Mouse (Mus musculus) MEL (cell line): Measurements from ENCODE around the gene Ergic1. TPM values are rescaled to one million over a fixed set of nuclear protein-coding genes. Genes with fewer than 3 reads are reported as not detected.

Experiments used
- DNase-seq: peaks from one replicate; pipeline ENCODE4 v3.0.0; 2011; ENCODE audit warnings: low read depth, low spot score
- H3K27ac ChIP-seq: 2 replicates; pipeline ENCODE4 v1.5.1; 2012; ENCODE audit warnings: low read depth, mild to moderate bottlenecking, control low read depth, low read length, moderate library complexity; ENCODE audit not compliant: control insufficient read depth
- H3K27me3 ChIP-seq, 2 experiments: fragments of 150-350 bp in 1 of 2; sonication (generic) in 1 of 2; 2 replicates each; pipeline ENCODE4 v1.6.1; 2012; ENCODE audit warnings: low read length in 2 of 2, mild to moderate bottlenecking in 2 of 2, improper control_type of control experiment in 1 of 2, moderate library complexity in 1 of 2; ENCODE audit not compliant: insufficient read depth in 2 of 2, control insufficient read depth in 1 of 2
- H3K36me3 ChIP-seq, 2 experiments: 2 replicates each; pipeline ENCODE4 v1.6.1; 2012 to 2014; ENCODE audit warnings: low read length in 2 of 2, improper control_type of control experiment in 1 of 2, inconsistent platforms in 1 of 2, mild to moderate bottlenecking in 1 of 2; ENCODE audit not compliant: insufficient read depth in 2 of 2, control insufficient read depth in 1 of 2
- H3K4me1 ChIP-seq, 2 experiments: fragments of 150-350 bp in 1 of 2; sonication (generic) in 1 of 2; 2 replicates each; pipeline ENCODE4 v1.6.1; 2012; ENCODE audit warnings: low read length in 2 of 2, improper control_type of control experiment in 1 of 2, mild to moderate bottlenecking in 1 of 2; ENCODE audit not compliant: insufficient read depth in 2 of 2, control insufficient read depth in 1 of 2
- H3K4me3 ChIP-seq, 2 experiments: fragments of 150-350 bp in 1 of 2; sonication (generic) in 1 of 2; 2 replicates each; pipeline ENCODE4 v1.5.1; 2012; ENCODE audit warnings: low read depth in 2 of 2, low read length in 2 of 2, mild to moderate bottlenecking in 2 of 2, moderate library complexity in 2 of 2, control low read depth in 1 of 2, improper control_type of control experiment in 1 of 2; ENCODE audit not compliant: control insufficient read depth in 1 of 2, insufficient read depth in 1 of 2
- H3K79me2 ChIP-seq: 2 replicates; pipeline ENCODE4 v1.6.1; 2012; ENCODE audit warnings: mild to moderate bottlenecking, low read length, moderate library complexity; ENCODE audit not compliant: control insufficient read depth, poor library complexity, insufficient read depth
- H3K9ac ChIP-seq: 2 replicates; pipeline ENCODE4 v1.6.1; 2012; ENCODE audit warnings: low read depth, mild to moderate bottlenecking, control low read depth, low read length, moderate library complexity; ENCODE audit not compliant: control insufficient read depth, poor library complexity, severe bottlenecking
- H3K9me3 ChIP-seq: fragments of 150-350 bp; sonication (generic); replicated peaks from 2 replicates; pipeline ENCODE4 v1.6.1; 2012; ENCODE audit warnings: mild to moderate bottlenecking, low read length, improper control_type of control experiment, moderate library complexity; ENCODE audit not compliant: insufficient read depth
- E2F4 ChIP-seq: IDR thresholded peaks from 2 replicates; pipeline ENCODE4 v1.6.1; 2011; ENCODE audit warnings: low read depth, low read length, improper control_type of control experiment, borderline replicate concordance
- ELF1 ChIP-seq: IDR thresholded peaks from 2 replicates; pipeline ENCODE4 v1.6.1; 2014; ENCODE audit warnings: low read depth, mild to moderate bottlenecking, inconsistent platforms, low read length, improper control_type of control experiment, moderate library complexity
- MAFK ChIP-seq: IDR thresholded peaks from 2 replicates; pipeline ENCODE4 v1.6.1; 2011; ENCODE audit warnings: low read depth, mild to moderate bottlenecking, low read length, improper control_type of control experiment, borderline replicate concordance
- MXI1 ChIP-seq: IDR thresholded peaks from 2 replicates; pipeline ENCODE4 v1.6.1; 2011; ENCODE audit warnings: mild to moderate bottlenecking, low read depth, low read length, improper control_type of control experiment
- NELFE ChIP-seq: IDR thresholded peaks from 2 replicates; pipeline ENCODE4 v1.6.1; 2011; ENCODE audit warnings: low read depth, low read length, improper control_type of control experiment
- POLR2A ChIP-seq, 2 experiments: IDR thresholded peaks; 2 replicates each; pipeline ENCODE4 v1.6.1; 2011 to 2012; ENCODE audit warnings: low read length in 2 of 2, mild to moderate bottlenecking in 2 of 2, control low read depth in 1 of 2, improper control_type of control experiment in 1 of 2, low read depth in 1 of 2, moderate library complexity in 1 of 2; ENCODE audit not compliant: control insufficient read depth in 1 of 2, insufficient read depth in 1 of 2, poor library complexity in 1 of 2
- POLR2AphosphoS2 ChIP-seq: IDR thresholded peaks from 2 replicates; pipeline ENCODE4 v1.6.1; 2011; ENCODE audit warnings: low read length, improper control_type of control experiment
- POLR2AphosphoS5 ChIP-seq: IDR thresholded peaks from 2 replicates; pipeline ENCODE4 v1.6.1; 2012; ENCODE audit warnings: low read depth, borderline replicate concordance, mild to moderate bottlenecking, inconsistent platforms, low read length, moderate library complexity, mixed read lengths
- RAD21 ChIP-seq: IDR thresholded peaks from 2 replicates; pipeline ENCODE4 v1.6.1; 2011; ENCODE audit warnings: mild to moderate bottlenecking, low read depth, low read length, improper control_type of control experiment
- RCOR1 ChIP-seq: IDR thresholded peaks from 2 replicates; pipeline ENCODE4 v1.6.1; 2012; ENCODE audit warnings: low read depth, mild to moderate bottlenecking, inconsistent platforms, low read length, improper control_type of control experiment
- SIN3A ChIP-seq: IDR thresholded peaks from 2 replicates; pipeline ENCODE4 v1.6.1; 2012; ENCODE audit warnings: low read length, improper control_type of control experiment, inconsistent platforms
- TAL1 ChIP-seq: IDR thresholded peaks from 2 replicates; pipeline ENCODE4 v1.6.1; 2012; ENCODE audit warnings: mild to moderate bottlenecking, inconsistent platforms, low read length, moderate library complexity, mixed read lengths
- USF1 ChIP-seq: IDR thresholded peaks from 2 replicates; pipeline ENCODE4 v1.6.1; 2014; ENCODE audit warnings: low read depth, mild to moderate bottlenecking, inconsistent platforms, low read length, improper control_type of control experiment, moderate library complexity
- USF2 ChIP-seq, 2 experiments: IDR thresholded peaks; 2 replicates each; pipeline ENCODE4 v1.6.1; 2011 to 2012; ENCODE audit warnings: improper control_type of control experiment in 2 of 2, low read length in 2 of 2, borderline replicate concordance in 1 of 2, inconsistent platforms in 1 of 2, low read depth in 1 of 2, mild to moderate bottlenecking in 1 of 2; ENCODE audit not compliant: insufficient read depth in 1 of 2
- ZKSCAN1 ChIP-seq: IDR thresholded peaks from 2 replicates; pipeline ENCODE4 v1.6.1; 2012; ENCODE audit warnings: low read depth, mild to moderate bottlenecking, inconsistent platforms, low read length, improper control_type of control experiment, moderate library complexity
- ZMIZ1 ChIP-seq: IDR thresholded peaks from 2 replicates; pipeline ENCODE4 v1.6.1; 2012; ENCODE audit warnings: low read depth, mild to moderate bottlenecking, inconsistent platforms, low read length, improper control_type of control experiment, moderate library complexity
- ZNF384 ChIP-seq: IDR thresholded peaks from 2 replicates; pipeline ENCODE4 v1.6.1; 2012; ENCODE audit warnings: low read depth, mild to moderate bottlenecking, inconsistent platforms, low read length, improper control_type of control experiment
- polyA plus RNA-seq, 2 experiments: library from polyadenylated mRNA; stranded (reverse) in 1 of 2; unstranded in 1 of 2; fragments of >175 nt in 1 of 2; fragments of >200 nt in 1 of 2; gene quantifications; 2 replicates each; pipeline versions ENCODE4 v1.2.1 to v1.2.4; 2012; ENCODE audit warnings: low replicate concordance in 2 of 2, low read depth in 1 of 2; ENCODE audit not compliant: insufficient read length in 2 of 2, insufficient read depth in 1 of 2, missing spikeins in 1 of 2
- total RNA-seq: library from RNA; depleted of rRNA; stranded (reverse); fragments of 300-350 nt; gene quantifications from 2 replicates; pipeline ENCODE4 v1.2.3, GENCODE M21; 2012

Ergic1 gene
- total and polyA plus RNA-seq, 3 experiments: 78.5 to 730 (median 95.6) TPM

DNA sequence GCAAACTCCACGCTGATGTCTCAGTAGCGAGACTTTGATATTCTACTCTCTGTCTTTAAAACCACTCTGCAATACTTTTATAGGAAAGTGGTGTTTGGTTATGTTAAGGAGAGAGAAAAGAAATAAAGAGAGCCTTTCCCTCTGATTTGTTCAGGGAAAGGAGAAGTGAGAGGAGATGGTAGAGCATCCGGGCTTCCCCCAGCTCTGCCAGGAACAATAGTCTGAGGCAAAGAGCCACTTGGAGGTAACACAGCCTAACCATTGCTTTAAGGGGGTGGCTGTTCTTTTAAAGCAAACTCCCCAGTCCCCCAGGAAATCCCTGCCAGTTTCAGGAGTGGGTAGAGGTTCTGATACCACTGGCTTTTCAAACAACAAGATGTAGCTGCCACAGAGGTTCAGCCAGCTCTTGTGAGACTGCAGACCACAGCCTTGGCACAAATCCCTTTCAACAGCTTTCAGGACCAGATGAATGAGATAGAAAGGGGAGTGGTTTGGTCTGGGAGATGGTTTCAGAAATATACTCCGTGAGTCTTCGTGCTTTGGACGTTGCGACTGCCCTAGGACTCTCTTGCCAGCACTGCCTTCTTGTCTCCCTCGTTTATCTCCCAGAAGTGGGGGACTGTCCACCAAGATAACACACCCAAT, 16.8 kb upstream of the Ergic1 start:
- no peak overlapping the region for H3K9ac ChIP-seq
- no peaks in the 10 kb centered on the region for H3K9me3 ChIP-seq
- H3K36me3 ChIP-seq: no peaks in the 10 kb centered on the region
- TF ChIP-seq MAFK: no peak
- no peak for TF ChIP-seq ZMIZ1
- TF ChIP-seq POLR2AphosphoS5: no peak
- no peak for TF ChIP-seq SIN3A
- no peak for TF ChIP-seq POLR2A (IDR thresholded peaks at IDR 0.05; ENCODE audit: control insufficient read depth in 1 of 2, insufficient read depth in 1 of 2, low read depth in 1 of 2, low read length in 2 of 2, poor library complexity in 1 of 2)
- TF ChIP-seq NELFE: no peak
- no peak for TF ChIP-seq USF1
- TF ChIP-seq TAL1: no peak
- TF ChIP-seq RAD21: no peak
- no peak for TF ChIP-seq E2F4
- no peak for TF ChIP-seq USF2 (IDR thresholded peaks at IDR 0.05; ENCODE audit: borderline replicate concordance in 1 of 2, insufficient read depth in 1 of 2, low read depth in 1 of 2, low read length in 2 of 2)
- TF ChIP-seq POLR2AphosphoS2: no peak
- no peak for TF ChIP-seq ZKSCAN1
- DNase-seq: no peak
- no peaks in the 10 kb centered on the region for H3K27me3 ChIP-seq
- H3K79me2 ChIP-seq: no peaks in the 10 kb centered on the region
- H3K27ac ChIP-seq: no peak overlapping the region
- H3K4me1 ChIP-seq: no peaks in the 10 kb centered on the region
- no peak overlapping the region for H3K4me3 ChIP-seq

- Histone ChIP-seq H3K27ac (no peak overlapping the region), H3K9ac (no peak overlapping the region), H3K4me3 (no peak overlapping the region), H3K27me3 (peaks cover 5 to 10% of the 10 kb centered on the region in 2 experiments), H3K4me1 (no peaks in the 10 kb centered on the region), H3K36me3 (no peaks in the 10 kb centered on the region), H3K79me2 (no peaks in the 10 kb centered on the region), H3K9me3 (no peaks in the 10 kb centered on the region)
- DNase-seq: no peak
- TF ChIP-seq ELF1: no peak
- no peak for TF ChIP-seq ZNF384
- no peak for TF ChIP-seq RCOR1
- no peak for TF ChIP-seq MXI1
- no peak for TF ChIP-seq POLR2AphosphoS5
These were observed 13.5 kb upstream of the Ergic1 start for GRCm38 (mm10) chr17:26547771-26548170.
